ENCODE assay signal across 9 mouse cellular contexts in genomic region chr4:129105356-129105755, GRCm38 (mm10). TPM values are rescaled to one million over a fixed set of nuclear protein-coding genes. Genes with fewer than 3 reads are reported as not detected.
A peak's percentile ranks its signal among the peaks of the same experiment; 100 is the strongest.
DNase-seq lines count a peak whose midpoint lies in the region; ATAC-seq lines count a peak whose summit lies in the region.
"Had no signal": no experiment of that assay in that cellular context is flagged by ENCODE, and none has a peak within 500 bp of the region (broad histone marks: within the 10 kb centered on the region; RNA-seq: fewer than 3 reads in every experiment).

Gene Tmem54, plus strand, starts transcription at chr4:129105548.

- peak within 1 kb of the TSS; percentile 44 for H3K4me2 ChIP-seq in forebrain, embryonic 11.5 days (ENCODE audit: low read depth, low read length, severe bottlenecking)
- H3K4me2 ChIP-seq in limb, embryonic 13.5 days (replicated peaks), result peak within 1 kb of the TSS; percentile 61
- peak within 1 kb of the TSS; percentile 44 for H3K4me2 ChIP-seq in midbrain, embryonic 15.5 days

- DNase-seq in embryo, embryonic 10 days (ENCODE audit: low spot score), result peak; percentile 62
- no peak for DNase-seq in embryo, embryonic 10.5 days (ENCODE audit: low spot score)
- DNase-seq in forebrain, embryonic 11.5 days (ENCODE audit: low spot score), result peak; percentile 63
- no peak for DNase-seq in thymus, postnatal 10 days (ENCODE audit: low spot score in 2 of 2)
- DNase-seq in gastrocnemius, postnatal 25 days, result no peak
- DNase-seq in cerebellum, adult 11-12 months, result no peak

- peaks cover 25% of the 10 kb centered on the region for H3K27me3 ChIP-seq in forebrain, embryonic 11.5 days (ENCODE audit: control insufficient read depth, insufficient read depth, low read length)
- H3K27me3 ChIP-seq in limb, embryonic 13.5 days, result peaks cover 56% of the 10 kb centered on the region
- H3K27me3 ChIP-seq in midbrain, embryonic 15.5 days (replicated peaks), result peaks cover 37% of the 10 kb centered on the region

- H3K27ac ChIP-seq in forebrain, embryonic 11.5 days (ENCODE audit: low read depth, low read length), result no peak within 1 kb of the TSS
- no peak within 1 kb of the TSS for H3K27ac ChIP-seq in limb, embryonic 13.5 days
- H3K27ac ChIP-seq in midbrain, embryonic 15.5 days, result no peak within 1 kb of the TSS

- H3K9me3 ChIP-seq in forebrain, embryonic 11.5 days (ENCODE audit: control insufficient read depth, low read length), result no peaks in the 10 kb centered on the region
- no peaks in the 10 kb centered on the region for H3K9me3 ChIP-seq in limb, embryonic 13.5 days
- H3K9me3 ChIP-seq in midbrain, embryonic 15.5 days, result no peaks in the 10 kb centered on the region

- H3K4me3 ChIP-seq in forebrain, embryonic 11.5 days (ENCODE audit: low read depth, low read length), result peak within 1 kb of the TSS; percentile 19
- H3K4me3 ChIP-seq in limb, embryonic 13.5 days, result peak within 1 kb of the TSS; percentile 34
- H3K4me3 ChIP-seq in midbrain, embryonic 15.5 days, result peak within 1 kb of the TSS; percentile 24

- 1% methylated on average over 40 of the region's 40 CpGs for WGBS in forebrain, embryonic 11.5 days
- WGBS in limb, embryonic 13.5 days, result 1% methylated on average over 40 of the region's 40 CpGs
- 1% methylated on average over 40 of the region's 40 CpGs for WGBS in midbrain, embryonic 15.5 days

- peaks cover 5% of the 10 kb centered on the region; the same call in 1 of the 2 replicates for H3K4me1 ChIP-seq in forebrain, embryonic 11.5 days (replicated peaks; ENCODE audit: control insufficient read depth, insufficient read depth, low read length)
- H3K4me1 ChIP-seq in limb, embryonic 13.5 days, result peaks cover 5% of the 10 kb centered on the region; the same call in 1 of the 2 replicates
- H3K4me1 ChIP-seq in midbrain, embryonic 15.5 days, result peaks cover 4% of the 10 kb centered on the region; the same call in 1 of the 2 replicates

- H3K9ac ChIP-seq in forebrain, embryonic 11.5 days (ENCODE audit: low read length), result peak within 1 kb of the TSS; percentile 12; the same call in 1 of the 2 replicates
- H3K9ac ChIP-seq in limb, embryonic 13.5 days, result peak within 1 kb of the TSS; percentile 52
- H3K9ac ChIP-seq in midbrain, embryonic 15.5 days, result no peak within 1 kb of the TSS

- no peaks in the 10 kb centered on the region for H3K36me3 ChIP-seq in forebrain, embryonic 11.5 days (ENCODE audit: control insufficient read depth, insufficient read depth, low read length)
- H3K36me3 ChIP-seq in limb, embryonic 13.5 days, result no peaks in the 10 kb centered on the region
- H3K36me3 ChIP-seq in midbrain, embryonic 15.5 days (replicated peaks), result no peaks in the 10 kb centered on the region

- ATAC-seq in forebrain, embryonic 11.5 days (replicated peaks; ENCODE audit: low FRiP score), result 0 out of 2 replicates have a peak, but pooled peaks have one; percentile 27
- no peak for ATAC-seq in limb, embryonic 13.5 days (ENCODE audit: low FRiP score, low read depth)
- no peak for ATAC-seq in midbrain, embryonic 15.5 days (replicated peaks)

RNA-seq across cellular contexts. Expression of gene Tmem54, which starts in this region (rescaled TPM):
- 1.5 and 2.0 TPM in 2 replicates for polyA plus RNA-seq in forebrain, embryonic 11.5 days (2014; fragmentation: Nextera tagmentation; extraction: Ambion mirVana)
- polyA plus RNA-seq in limb, embryonic 13.5 days (2015; fragmentation: Nextera tagmentation; extraction: Ambion mirVana), result 5.0 and 5.6 TPM in 2 replicates
- polyA plus RNA-seq in midbrain, embryonic 15.5 days (2015; fragmentation: Nextera tagmentation; extraction: Ambion mirVana), result not detected in 2 replicates
- total RNA-seq in gastrocnemius, postnatal 25 days (2021), result not detected
- total RNA-seq: neutrophil, adult 5-6 weeks had no signal

Comparison
In these comparisons a context has a peak if more than half of its experiments do, and no peak if none do; other contexts are left out.
1. DNase-seq: peak in embryo, embryonic 10 days (single experiment) and forebrain, embryonic 11.5 days (single experiment); none in embryo, embryonic 10.5 days (single experiment), thymus, postnatal 10 days (0 of 2), gastrocnemius, postnatal 25 days (single experiment) and cerebellum, adult 11-12 months (single experiment).
2. Peak in every context shown above with its lines, with median percentiles within 50 percentile points of each other: H3K4me2 ChIP-seq and H3K4me3 ChIP-seq.